19 mouse cellular contexts compared by ENCODE assay signal in the genomic region with DNA sequence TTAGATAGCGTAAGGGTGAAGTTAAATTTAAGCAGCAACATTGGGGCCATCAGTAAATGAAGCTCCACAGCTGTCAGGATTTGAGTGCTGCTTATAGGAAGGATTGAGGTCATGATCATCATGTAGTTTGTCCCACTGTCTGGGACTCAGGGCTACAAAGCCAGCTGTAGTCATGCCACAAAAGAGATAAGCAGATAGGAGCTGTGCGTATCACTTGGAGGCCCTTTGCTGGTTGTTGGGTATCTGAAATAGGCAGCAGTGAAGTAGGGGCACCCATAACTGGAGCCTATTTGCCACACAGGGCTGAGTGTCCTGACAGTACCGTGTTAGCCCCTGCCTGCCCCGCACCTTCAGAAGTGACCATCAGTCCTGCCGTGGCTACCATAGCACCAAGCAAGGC. TPM values are rescaled to one million over a fixed set of nuclear protein-coding genes. Genes with fewer than 3 reads are reported as not detected.
DNase-seq lines count a peak whose midpoint lies in the region; ATAC-seq and TF ChIP-seq lines count a peak whose summit lies in the region.
"Had no signal": no experiment of that assay in that cellular context is flagged by ENCODE, and none has a peak within 500 bp of the region (broad histone marks: within the 10 kb centered on the region; RNA-seq: fewer than 3 reads in every experiment).

No protein-coding gene starts in this region.

- no peak overlapping the region for H3K27ac ChIP-seq in gastrocnemius, adult 2 months
- peak overlapping the region; percentile 53 for H3K27ac ChIP-seq in liver, embryonic 14.5 days

- peak; percentile 12 for DNase-seq in gastrocnemius, adult 2 months
- no peak for DNase-seq in gastrocnemius, adult 8-10 months (ENCODE audit: low spot score in 2 of 2)
- no peak for DNase-seq in G1E (ENCODE audit: low spot score)
- peak; percentile 57 to 62 (median 61) for DNase-seq in liver, embryonic 14.5 days (ENCODE audit: low read depth in 3 of 3, low spot score in 3 of 3)
- DNase-seq in heart, adult 8-10 months (ENCODE audit: low spot score), result no peak
- DNase-seq in yolk sac, embryonic 10.5 days (ENCODE audit: low spot score), result no peak
- DNase-seq in right cerebral cortex, adult 2 months (ENCODE audit: low spot score in 2 of 2), result no peak
- DNase-seq: adrenal gland, postnatal 10 days; B cell, adult 2 months; heart, adult 18-20 months; heart, postnatal 36 days; kidney, adult 18-20 months; lung, postnatal 36 days; right cerebral cortex, postnatal 14 days had no signal

- no peaks in the 10 kb centered on the region for H3K9me3 ChIP-seq in G1E (replicated peaks)
- H3K9me3 ChIP-seq in liver, embryonic 14.5 days (ENCODE audit: control insufficient read depth, low read length), result no peaks in the 10 kb centered on the region

- TF ChIP-seq EP300 in liver, embryonic 14.5 days (IDR thresholded peaks at IDR 0.05; ENCODE audit: low read depth), result peak; percentile 90

- peaks cover 10% of the 10 kb centered on the region for H3K4me1 ChIP-seq in G1E (ENCODE audit: insufficient read depth, low read depth, low read length)
- peaks cover 19 to 22% of the 10 kb centered on the region in 2 experiments for H3K4me1 ChIP-seq in liver, embryonic 14.5 days (replicated peaks; ENCODE audit: control insufficient read depth in 2 of 2, insufficient read depth in 2 of 2, low read length in 1 of 2)

- no peak overlapping the region for H3K4me3 ChIP-seq in gastrocnemius, adult 2 months
- peak overlapping the region; percentile 32; the same call in 1 of the 2 replicates for H3K4me3 ChIP-seq in G1E (ENCODE audit: low read depth, low read length)
- peak overlapping the region in 1 of 2 experiments; percentile 28; a peak in 2 of 4 replicates for H3K4me3 ChIP-seq in liver, embryonic 14.5 days (ENCODE audit: insufficient read depth in 1 of 2, low read depth in 2 of 2, low read length in 2 of 2)

- H3K27me3 ChIP-seq in G1E (ENCODE audit: insufficient read depth, low read length), result no peaks in the 10 kb centered on the region
- no peaks in the 10 kb centered on the region for H3K27me3 ChIP-seq in liver, embryonic 14.5 days (ENCODE audit: control insufficient read depth, insufficient read depth, low read length)

- no peak for TF ChIP-seq CTCF in gastrocnemius, adult 2 months (IDR thresholded peaks at IDR 0.05)
- no peak for TF ChIP-seq CTCF in G1E (IDR thresholded peaks at IDR 0.05; ENCODE audit: low read depth, low read length)
- TF ChIP-seq CTCF in liver, embryonic 14.5 days (IDR thresholded peaks at IDR 0.05; ENCODE audit: low read depth), result no peak

- intact Hi-C loops in gastrocnemius, adult 2 months (cut with DNase I), result no loop called here

- 28% methylated on average over 5 of the region's 5 CpGs for WGBS in liver, embryonic 14.5 days (ENCODE audit: insufficient replicate concordance)

- peaks cover 97% of the 10 kb centered on the region for H3K36me3 ChIP-seq in G1E (replicated peaks)
- peaks cover 54% of the 10 kb centered on the region for H3K36me3 ChIP-seq in liver, embryonic 14.5 days (replicated peaks; ENCODE audit: control insufficient read depth, insufficient read depth, low read depth)

- peak overlapping the region; percentile 48 for H3K9ac ChIP-seq in liver, embryonic 14.5 days (replicated peaks)

- ATAC-seq in G1E (ENCODE audit: extremely low read depth, insufficient number of reproducible peaks, low FRiP score, poor library complexity, severe bottlenecking), result no peak
- ATAC-seq in common myeloid progenitor, adult 5-6 weeks (replicated peaks; ENCODE audit: low read depth, poor library complexity, severe bottlenecking), result peak; percentile 67
- ATAC-seq in liver, embryonic 14.5 days (ENCODE audit: insufficient read depth), result peak; percentile 95

- H3K4me2 ChIP-seq in liver, embryonic 14.5 days (ENCODE audit: low read depth), result peak overlapping the region; percentile 57

RNA-seq across cellular contexts. Expression of a gene that starts 29.6 kb away (rescaled TPM):
- 10 to 100 TPM; 55.1 to 70.5 TPM for total RNA-seq in gastrocnemius, adult 2 months (2021)
- total RNA-seq in gastrocnemius, adult 8-10 months (2022), result 100 to 1,000 TPM in 1 of 4 experiments, 10 to 100 TPM in 3; 64.8 to 105 (median 72.5) TPM
- 100 and 128 TPM in 2 replicates for total RNA-seq in G1E (2014; fragmentation: Nextera tagmentation)
- 40.5 and 42.5 TPM in 2 replicates for total RNA-seq in G1E (2017)
- polyA plus RNA-seq in G1E (2012), result 104 and 145 TPM in 2 replicates
- total RNA-seq in common myeloid progenitor, adult 5-6 weeks (2017), result 43.3 and 53.7 TPM in 2 replicates
- polyA plus RNA-seq in liver, embryonic 14.5 days (2012; rRNA removed), result 20.8 and 29.3 TPM in 2 replicates
- polyA plus RNA-seq in liver, embryonic 14.5 days (2014; fragmentation: Nextera tagmentation; extraction: Ambion mirVana), result 17.8 and 23.5 TPM in 2 replicates
- total RNA-seq in heart, adult 8-10 months (2022), result 10 to 100 TPM; 56.5 to 74.5 (median 69.5) TPM

RNA-seq across cellular contexts. Expression of a gene that starts 37.0 kb away (rescaled TPM):
- not detected for total RNA-seq in gastrocnemius, adult 2 months (2021)
- total RNA-seq in gastrocnemius, adult 8-10 months (2022), result not detected
- total RNA-seq in G1E (2014; fragmentation: Nextera tagmentation) (not detected in 2 replicates), G1E (2017) (not detected in 2 replicates)
- 0.11 and 0.12 TPM in 2 replicates for polyA plus RNA-seq in G1E (2012)
- not detected in 2 replicates for total RNA-seq in common myeloid progenitor, adult 5-6 weeks (2017)
- polyA plus RNA-seq in liver, embryonic 14.5 days (2012; rRNA removed), result 2.5 and 2.7 TPM in 2 replicates
- 1.2 and 1.6 TPM in 2 replicates for polyA plus RNA-seq in liver, embryonic 14.5 days (2014; fragmentation: Nextera tagmentation; extraction: Ambion mirVana)
- not detected for total RNA-seq in heart, adult 8-10 months (2022)
- total RNA-seq: adrenal gland, postnatal 10 days; heart, adult 18-20 months; heart, postnatal 36 days; left cerebral cortex, adult 8-10 months; midbrain, postnatal 0 days had no signal
- polyA plus RNA-seq: midbrain, postnatal 0 days; neural tube, embryonic 14.5 days had no signal

RNA-seq across cellular contexts. Expression of a gene that starts 48.7 kb away (rescaled TPM):
- total RNA-seq in gastrocnemius, adult 2 months (2021), result not detected
- not detected for total RNA-seq in gastrocnemius, adult 8-10 months (2022)
- total RNA-seq in G1E (2014; fragmentation: Nextera tagmentation) (not detected in 2 replicates), G1E (2017) (0.11 and 0.12 TPM in 2 replicates)
- polyA plus RNA-seq in G1E (2012), result not detected in 2 replicates
- not detected in 2 replicates for total RNA-seq in common myeloid progenitor, adult 5-6 weeks (2017)
- polyA plus RNA-seq in liver, embryonic 14.5 days (2012; rRNA removed), result 9.7 and 11.2 TPM in 2 replicates
- 10.2 and 10.8 TPM in 2 replicates for polyA plus RNA-seq in liver, embryonic 14.5 days (2014; fragmentation: Nextera tagmentation; extraction: Ambion mirVana)
- total RNA-seq in heart, adult 8-10 months (2022), result not detected
- total RNA-seq: heart, adult 18-20 months; heart, postnatal 36 days; left cerebral cortex, adult 8-10 months; midbrain, postnatal 0 days had no signal
- polyA plus RNA-seq: limb, embryonic 14.5 days; midbrain, postnatal 0 days; neural tube, embryonic 14.5 days had no signal

Comparison
In these comparisons a context has a peak if more than half of its experiments do, and no peak if none do; other contexts are left out.
1. DNase-seq: peak in gastrocnemius, adult 2 months (single experiment) and liver, embryonic 14.5 days (3 of 3); none in gastrocnemius, adult 8-10 months (0 of 2), G1E (single experiment), heart, adult 8-10 months (single experiment), yolk sac, embryonic 10.5 days (single experiment) and right cerebral cortex, adult 2 months (0 of 2).